Mouse (Mus musculus): ENCODE data around the gene Fscn2. TPM values are rescaled to one million over a fixed set of nuclear protein-coding genes. Genes with fewer than 3 reads are reported as not detected.

The Fscn2 gene
- polyA plus RNA-seq, 1 experiment from 2014 or later = 0.31 TPM

Small RNAs within 50 kb of the gene (microRNA-seq; reads per million reads assigned to microRNA genes)
- gene Gm23419 = not detected
- gene Mir6935 = 1.2 reads per million

Other genes with a start within 250 kb of the Fscn2 start
- gene Slc38a10, start 210.2 kb upstream of the Fscn2 start, polyA plus RNA-seq (2015; fragmentation: Nextera tagmentation; extraction: Ambion mirVana) = 83.7 and 88.0 TPM in 2 replicates
- gene Bahcc1, start 128.6 kb upstream of the Fscn2 start, polyA plus RNA-seq (2015; fragmentation: Nextera tagmentation; extraction: Ambion mirVana) = 4.4 and 5.2 TPM in 2 replicates
- gene Actg1, start 13.0 kb upstream of the Fscn2 start, polyA plus RNA-seq (2015; fragmentation: Nextera tagmentation; extraction: Ambion mirVana) = 1,234 and 1,290 TPM in 2 replicates
- gene Faap100, start 17.2 kb downstream of the Fscn2 start, polyA plus RNA-seq (2015; fragmentation: Nextera tagmentation; extraction: Ambion mirVana) = 29.1 and 33.5 TPM in 2 replicates
- 28.2 and 28.3 TPM in 2 replicates for gene Nploc4, start 76.2 kb downstream of the Fscn2 start, polyA plus RNA-seq (2015; fragmentation: Nextera tagmentation; extraction: Ambion mirVana)
- gene Tspan10, start 81.1 kb downstream of the Fscn2 start, polyA plus RNA-seq (2015; fragmentation: Nextera tagmentation; extraction: Ambion mirVana) = not detected in 2 replicates
- not detected in 2 replicates for gene Pde6g, start 92.0 kb downstream of the Fscn2 start, polyA plus RNA-seq (2015; fragmentation: Nextera tagmentation; extraction: Ambion mirVana)
- gene Oxld1, start 96.5 kb downstream of the Fscn2 start, polyA plus RNA-seq (2015; fragmentation: Nextera tagmentation; extraction: Ambion mirVana) = 14.2 and 16.6 TPM in 2 replicates
- gene Ccdc137, start 96.6 kb downstream of the Fscn2 start, polyA plus RNA-seq (2015; fragmentation: Nextera tagmentation; extraction: Ambion mirVana) = 19.1 and 21.1 TPM in 2 replicates
- gene Arl16, start 106.1 kb downstream of the Fscn2 start, polyA plus RNA-seq (2015; fragmentation: Nextera tagmentation; extraction: Ambion mirVana) = 36.4 and 39.3 TPM in 2 replicates
- 212 and 228 TPM in 2 replicates for gene Mrpl12, start 123.1 kb downstream of the Fscn2 start, polyA plus RNA-seq (2015; fragmentation: Nextera tagmentation; extraction: Ambion mirVana)
- gene Slc25a10, start 130.3 kb downstream of the Fscn2 start, polyA plus RNA-seq (2015; fragmentation: Nextera tagmentation; extraction: Ambion mirVana) = 42.9 and 43.2 TPM in 2 replicates
- gene Gcgr, start 169.2 kb downstream of the Fscn2 start, polyA plus RNA-seq (2015; fragmentation: Nextera tagmentation; extraction: Ambion mirVana) = 2.1 and 2.4 TPM in 2 replicates
- gene Mcrip1, start 188.2 kb downstream of the Fscn2 start, polyA plus RNA-seq (2015; fragmentation: Nextera tagmentation; extraction: Ambion mirVana) = 134 and 140 TPM in 2 replicates
- gene Ppp1r27, start 189.6 kb downstream of the Fscn2 start, polyA plus RNA-seq (2015; fragmentation: Nextera tagmentation; extraction: Ambion mirVana) = not detected in 2 replicates
- 427 and 448 TPM in 2 replicates for gene P4hb, start 211.7 kb downstream of the Fscn2 start, polyA plus RNA-seq (2015; fragmentation: Nextera tagmentation; extraction: Ambion mirVana)
- 435 and 436 TPM in 2 replicates for gene Arhgdia, start 220.1 kb downstream of the Fscn2 start, polyA plus RNA-seq (2015; fragmentation: Nextera tagmentation; extraction: Ambion mirVana)
- 253 and 284 TPM in 2 replicates for gene Alyref, start 236.8 kb downstream of the Fscn2 start, polyA plus RNA-seq (2015; fragmentation: Nextera tagmentation; extraction: Ambion mirVana)
- 174 and 199 TPM in 2 replicates for gene Anapc11, start 236.9 kb downstream of the Fscn2 start, polyA plus RNA-seq (2015; fragmentation: Nextera tagmentation; extraction: Ambion mirVana)
- gene Npb, start 246.9 kb downstream of the Fscn2 start, polyA plus RNA-seq (2015; fragmentation: Nextera tagmentation; extraction: Ambion mirVana) = 14.9 and 18.6 TPM in 2 replicates

All from heart, embryonic 13.5 days (tissue).